Mouse (Mus musculus) heart, embryonic 16.5 days (tissue): Measurements from ENCODE around the gene Gm17428. TPM values are rescaled to one million over a fixed set of nuclear protein-coding genes. Genes with fewer than 3 reads are reported as not detected.
A peak's percentile ranks its signal among the peaks of the same experiment; 100 is the strongest.
"Not testable (repeated sequence)": the region's sequence is repeated elsewhere in the genome, so short reads cannot be mapped to it uniquely, and the experiment has no call there.

Source experiments
- ATAC-seq: fragments of 200-750 bp; cut with Nextera tagmentation; replicated peaks from 2 replicates; pipeline ENCODE4 v1.8.0; 2017; ENCODE audit warnings: moderate number of reproducible peaks; ENCODE audit not compliant: insufficient read depth, low FRiP score; ENCODE audit errors: extremely low read depth
- H3K27ac ChIP-seq: fragments of 300-500 bp; sonication (generic); 2 replicates; pipeline ENCODE4 v1.5.1; 2014; ENCODE audit warnings: mild to moderate bottlenecking, low read length, control low read depth, moderate library complexity
- H3K27me3 ChIP-seq: fragments of 300-500 bp; sonication (generic); 2 replicates; pipeline ENCODE4 v1.6.1; 2014; ENCODE audit warnings: low read length, mixed read lengths; ENCODE audit not compliant: control insufficient read depth, insufficient read depth
- H3K36me3 ChIP-seq: fragments of 300-500 bp; sonication (generic); 2 replicates; pipeline ENCODE4 v1.6.1; 2014; ENCODE audit not compliant: control insufficient read depth, insufficient read depth
- H3K4me1 ChIP-seq: fragments of 300-500 bp; sonication (generic); 2 replicates; pipeline ENCODE4 v1.6.1; 2014; ENCODE audit warnings: low read length, mixed read lengths; ENCODE audit not compliant: control insufficient read depth, insufficient read depth
- H3K4me2 ChIP-seq: fragments of 300-500 bp; sonication (generic); 2 replicates; pipeline ENCODE4 v1.6.1; 2014; ENCODE audit warnings: low read depth, mild to moderate bottlenecking, control low read depth, low read length
- H3K4me3 ChIP-seq: fragments of 300-500 bp; sonication (generic); 2 replicates; pipeline ENCODE4 v1.5.1; 2014; ENCODE audit warnings: mild to moderate bottlenecking, control low read depth, low read length
- H3K9ac ChIP-seq: fragments of 300-500 bp; sonication (generic); 2 replicates; pipeline ENCODE4 v1.6.1; 2014; ENCODE audit warnings: low read length, control low read depth
- H3K9me3 ChIP-seq: fragments of 300-500 bp; sonication (generic); replicated peaks from 2 replicates; pipeline ENCODE4 v1.6.1; 2016; ENCODE audit warnings: low read length; ENCODE audit not compliant: control insufficient read depth
- WGBS: fragments of 180-500 bp; shearing (Covaris S2); extraction: QIAGEN DNeasy Blood & Tissue Kit; methylation state at CpG from one replicate; pipeline ENCODE4 v1.1.7; 2014; 5-methylcytosine and 5-hydroxymethylcytosine counted together
- polyA plus RNA-seq: library from polyadenylated mRNA; unstranded; fragments of >200 nt; fragmentation: Nextera tagmentation; extraction: Ambion mirVana; gene quantifications from 2 replicates; pipeline ENCODE4 v1.2.1, GENCODE M21; 2015

The Gm17428 gene
- polyA plus RNA-seq, 1 experiment from 2014 or later, result not detected

GRCm38 (mm10) chr14:54947008-54947407, 29.7 kb upstream of the Gm17428 start:
- H3K9ac ChIP-seq, H3K4me2 ChIP-seq, H3K4me1 ChIP-seq, H3K27ac ChIP-seq, ATAC-seq, H3K4me3 ChIP-seq, H3K9me3 ChIP-seq, H3K27me3 ChIP-seq: not testable (repeated sequence)
- WGBS, result 82% methylated on average over 8 of the region's 11 CpGs
- H3K36me3 ChIP-seq, result peaks cover 34% of the 10 kb centered on the region

- H3K9me3 ChIP-seq, result no peaks in the 10 kb centered on the region
- H3K36me3 ChIP-seq, result peaks cover 37% of the 10 kb centered on the region
- 62% methylated on average over 9 of the region's 9 CpGs for WGBS
- H3K4me3 ChIP-seq, result no peak overlapping the region
- H3K4me2 ChIP-seq, result no peak overlapping the region
- H3K27me3 ChIP-seq, result no peaks in the 10 kb centered on the region; the same call in 1 of the 2 replicates
- H3K4me1 ChIP-seq, result peaks cover 4% of the 10 kb centered on the region; the same call in 1 of the 2 replicates
- no peak for ATAC-seq
- H3K27ac ChIP-seq, result no peak overlapping the region; the same call in 1 of the 2 replicates
- no peak overlapping the region for H3K9ac ChIP-seq
Measured at GRCm38 (mm10) chr14:54948781-54949180, 28.0 kb upstream of the Gm17428 start.

DNA sequence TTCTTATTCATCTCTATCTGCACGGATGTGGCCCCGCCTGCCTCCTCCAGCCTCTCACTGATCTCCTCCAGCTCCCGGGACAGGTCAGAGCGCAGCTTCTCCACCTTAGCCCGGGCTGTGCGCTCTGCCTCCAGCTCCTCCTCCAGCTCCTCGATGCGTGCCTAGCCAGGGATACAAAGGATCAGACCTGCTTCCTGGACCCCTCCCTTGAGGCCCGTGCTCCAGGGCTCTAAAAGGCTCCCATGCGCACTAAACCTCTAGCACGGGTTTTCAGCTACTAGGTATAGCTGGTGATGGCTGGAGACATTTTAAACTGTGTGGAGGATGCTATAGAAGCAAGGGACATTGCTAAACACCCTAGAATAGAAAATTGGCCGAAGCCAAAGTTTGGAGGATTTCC, 26.2 kb upstream of the Gm17428 start:
- H3K9me3 ChIP-seq, result no peaks in the 10 kb centered on the region
- no peak overlapping the region for H3K27ac ChIP-seq
- H3K27me3 ChIP-seq, result no peaks in the 10 kb centered on the region; the same call in 1 of the 2 replicates
- H3K4me1 ChIP-seq, result peaks cover 4% of the 10 kb centered on the region; the same call in 1 of the 2 replicates
- H3K36me3 ChIP-seq, result peaks cover 36% of the 10 kb centered on the region
- H3K9ac ChIP-seq, result no peak overlapping the region
- WGBS, result 54% methylated on average over 12 of the region's 12 CpGs
- ATAC-seq, result no peak
- H3K4me2 ChIP-seq, result no peak overlapping the region
- no peak overlapping the region for H3K4me3 ChIP-seq

DNA sequence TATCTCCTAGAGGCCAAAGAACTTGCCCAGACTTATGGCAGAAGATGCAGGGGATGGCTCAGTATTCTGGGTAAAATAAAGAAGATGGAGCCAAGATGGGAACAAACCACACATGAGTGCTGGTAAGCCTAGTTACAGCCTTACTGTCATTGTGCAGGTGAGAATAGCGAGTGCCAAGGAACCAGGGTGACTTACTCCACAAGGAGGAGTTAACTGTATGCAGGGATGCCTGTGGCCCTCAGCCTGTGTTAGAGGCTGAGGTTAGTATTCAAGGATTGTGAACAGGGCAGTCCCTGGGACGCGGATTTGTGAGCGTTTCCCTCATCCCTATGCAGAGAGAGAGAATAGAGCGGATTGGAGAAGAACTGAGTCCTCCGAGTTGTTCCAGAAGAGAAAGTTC, 25.1 kb upstream of the Gm17428 start:
- Histone ChIP-seq H3K4me2 (no peak overlapping the region), H3K4me3 (no peak overlapping the region), H3K27ac (no peak overlapping the region), H3K9me3 (no peaks in the 10 kb centered on the region), H3K4me1 (peaks cover 9% of the 10 kb centered on the region), H3K9ac (no peak overlapping the region), H3K36me3 (peaks cover 35% of the 10 kb centered on the region), H3K27me3 (no peaks in the 10 kb centered on the region; the same call in 1 of the 2 replicates)
- ATAC-seq, result no peak
- 81% methylated on average over 6 of the region's 6 CpGs for WGBS

DNA sequence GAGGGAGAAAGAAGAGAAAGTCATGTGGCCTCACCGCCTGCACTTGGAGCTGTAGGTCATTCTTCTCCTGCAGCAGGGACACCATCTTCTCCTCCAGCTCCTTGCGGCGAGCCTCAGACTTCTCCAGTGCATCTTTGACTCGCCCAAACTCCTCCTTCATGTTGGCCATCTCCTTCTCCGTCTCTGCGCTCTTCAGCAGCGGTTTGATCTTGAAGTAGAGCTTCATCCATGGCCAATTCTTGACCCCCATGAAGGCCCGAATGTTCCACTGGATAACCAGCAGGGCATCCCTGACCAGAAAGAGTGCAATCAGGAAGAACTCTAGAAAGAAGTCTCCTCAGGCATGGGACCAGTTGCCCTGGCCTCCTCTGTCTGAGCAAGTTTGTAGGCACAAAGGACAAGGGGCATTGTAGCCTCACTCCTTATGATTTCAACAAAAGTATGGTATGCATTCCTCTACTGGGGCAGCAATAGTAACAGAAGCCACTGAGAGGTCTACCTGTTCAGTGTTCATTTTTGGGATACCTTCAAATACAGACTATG, 23.0 kb upstream of the Gm17428 start:
- Histone ChIP-seq H3K27ac (no peak overlapping the region), H3K9me3 (no peaks in the 10 kb centered on the region), H3K27me3 (no peaks in the 10 kb centered on the region; the same call in 1 of the 2 replicates), H3K4me3 (no peak overlapping the region), H3K4me2 (no peak overlapping the region), H3K9ac (no peak overlapping the region), H3K36me3 (peaks cover 33% of the 10 kb centered on the region), H3K4me1 (peaks cover 5% of the 10 kb centered on the region)
- WGBS, result 74% methylated on average over 8 of the region's 8 CpGs
- ATAC-seq, result no peak

DNA sequence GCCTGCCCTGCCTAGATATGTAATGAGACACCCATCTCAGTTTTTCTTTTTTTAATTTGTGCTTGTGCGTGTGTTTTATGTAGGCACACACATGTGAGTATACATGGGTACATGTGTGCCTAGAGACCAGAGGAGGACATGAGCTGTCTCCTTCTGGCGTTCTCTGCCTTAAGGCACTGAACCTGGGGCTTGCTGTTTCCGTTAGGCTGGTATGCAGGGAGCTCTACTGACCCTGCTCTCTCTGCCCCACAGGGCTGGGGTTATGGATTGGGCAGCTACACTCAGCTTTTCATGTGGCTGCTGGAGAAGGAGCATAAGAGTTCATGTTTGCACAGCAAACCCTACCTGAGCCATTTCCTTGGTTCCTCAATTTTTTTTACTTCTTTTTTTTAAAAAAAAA, 22.3 kb upstream of the Gm17428 start:
- no peak overlapping the region for H3K27ac ChIP-seq
- H3K9ac ChIP-seq, result no peak overlapping the region
- H3K9me3 ChIP-seq, result no peaks in the 10 kb centered on the region
- peaks cover 31% of the 10 kb centered on the region for H3K36me3 ChIP-seq
- no peaks in the 10 kb centered on the region; the same call in 1 of the 2 replicates for H3K27me3 ChIP-seq
- H3K4me1 ChIP-seq, result peaks cover 5% of the 10 kb centered on the region
- WGBS, result 72% methylated on average over 3 of the region's 3 CpGs
- H3K4me3 ChIP-seq, result no peak overlapping the region
- H3K4me2 ChIP-seq, result no peak overlapping the region
- no peak for ATAC-seq

DNA sequence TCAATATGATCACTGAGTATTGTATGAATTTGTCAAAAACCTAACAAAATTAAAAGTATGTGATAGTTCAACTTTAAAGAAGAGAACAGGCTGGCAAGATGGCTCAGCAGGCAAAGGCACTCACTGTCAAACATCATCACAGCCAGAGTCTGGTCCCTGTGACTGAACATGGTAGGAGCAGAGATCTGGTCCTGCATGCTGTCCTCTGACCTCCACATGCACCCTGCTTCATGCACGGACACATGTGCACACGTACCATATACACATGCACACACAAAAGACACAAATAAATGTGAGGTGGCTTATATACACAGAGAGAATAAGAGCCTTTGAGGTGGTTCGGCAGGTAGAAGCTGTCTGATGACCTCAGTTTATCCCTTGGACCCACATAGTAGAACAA, 21.3 kb upstream of the Gm17428 start:
- H3K4me1 ChIP-seq, result peaks cover 7% of the 10 kb centered on the region
- H3K4me2 ChIP-seq, result 0 out of 2 replicates have a peak overlapping the region, but pooled peaks have one; percentile 17
- no peak overlapping the region for H3K4me3 ChIP-seq
- no peak for ATAC-seq
- 58% methylated on average over 3 of the region's 3 CpGs for WGBS
- no peaks in the 10 kb centered on the region for H3K27me3 ChIP-seq
- no peaks in the 10 kb centered on the region for H3K9me3 ChIP-seq
- peaks cover 31% of the 10 kb centered on the region for H3K36me3 ChIP-seq
- no peak overlapping the region for H3K9ac ChIP-seq
- no peak overlapping the region for H3K27ac ChIP-seq

- H3K4me2 ChIP-seq, result peak overlapping the region; percentile 17; the same call in 1 of the 2 replicates
- H3K27ac ChIP-seq, result no peak overlapping the region; the same call in 1 of the 2 replicates
- H3K36me3 ChIP-seq, result peaks cover 31% of the 10 kb centered on the region
- no peak for ATAC-seq
- whole genome bisulfite sequencing, result 71% methylated on average over 9 of the region's 9 CpGs
- peaks cover 8% of the 10 kb centered on the region for H3K4me1 ChIP-seq
- no peaks in the 10 kb centered on the region for H3K9me3 ChIP-seq
- peak overlapping the region; percentile 37; the same call in 1 of the 2 replicates for H3K9ac ChIP-seq
- no peaks in the 10 kb centered on the region for H3K27me3 ChIP-seq
- H3K4me3 ChIP-seq, result no peak overlapping the region; the same call in 1 of the 2 replicates
Measured at GRCm38 (mm10) chr14:54956533-54956932, 20.2 kb upstream of the Gm17428 start.

GRCm38 (mm10) chr14:54958503-54958902, 18.2 kb upstream of the Gm17428 start:
- H3K4me1 ChIP-seq, result peaks cover 11% of the 10 kb centered on the region
- WGBS, result 60% methylated on average over 4 of the region's 4 CpGs
- no peaks in the 10 kb centered on the region for H3K27me3 ChIP-seq
- peak overlapping the region; percentile 24; the same call in 1 of the 2 replicates for H3K9ac ChIP-seq
- no peak overlapping the region for H3K27ac ChIP-seq
- H3K4me3 ChIP-seq, result peak overlapping the region; percentile 16; the same call in 1 of the 2 replicates
- H3K36me3 ChIP-seq, result peaks cover 24% of the 10 kb centered on the region
- H3K9me3 ChIP-seq, result no peaks in the 10 kb centered on the region
- H3K4me2 ChIP-seq, result peak overlapping the region; percentile 23
- ATAC-seq, result no peak
